Mouse (Mus musculus): ENCODE measurements around the gene Pik3c2b.

DNA sequence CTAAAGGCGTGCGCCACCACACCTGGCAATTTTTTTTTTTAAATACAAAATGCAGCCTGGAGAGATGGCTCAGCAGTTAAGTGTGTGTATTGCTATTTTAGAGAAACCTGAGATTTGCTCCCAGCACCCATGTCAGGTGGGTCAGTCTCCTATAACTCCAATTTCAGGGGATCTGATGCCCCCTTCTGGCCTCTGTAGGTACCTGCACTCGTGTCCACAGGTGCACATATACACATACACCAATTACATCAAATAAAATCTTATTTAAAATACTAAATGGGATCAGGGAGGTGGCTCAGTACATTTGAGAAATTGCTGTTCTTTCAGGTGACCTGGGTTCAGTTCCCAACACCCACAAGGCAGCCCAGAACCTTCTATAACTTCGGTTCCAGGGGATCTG, 70.6 kb downstream of the Pik3c2b start:
- TF ChIP-seq EP300 (IDR thresholded peaks at IDR 0.05; ENCODE audit: low read depth), result no peak
- no peak for TF ChIP-seq CTCF (IDR thresholded peaks at IDR 0.05; ENCODE audit: low read depth)

All from liver, postnatal 0 days (tissue).